Mouse (Mus musculus) megakaryocyte, embryonic 14.5 days (primary cell): Measurements from ENCODE around the gene Dmp1.

Source experiments
- FLI1 ChIP-seq: IDR thresholded peaks from 2 replicates; pipeline ENCODE4 v1.6.1; 2012; ENCODE audit warnings: low read length, inconsistent platforms, mixed read lengths
- GATA1 ChIP-seq: IDR thresholded peaks from 3 replicates; pipeline ENCODE4 v1.6.1; 2012; ENCODE audit warnings: mixed read lengths, low read length, inconsistent platforms, borderline replicate concordance

- TF ChIP-seq GATA1 (no peak), FLI1 (no peak)
These were observed 44.7 kb upstream of the Dmp1 start for GRCm38 (mm10) chr5:104157701-104158100.
